18 mouse cellular contexts compared by ENCODE assay signal in the genomic region with DNA sequence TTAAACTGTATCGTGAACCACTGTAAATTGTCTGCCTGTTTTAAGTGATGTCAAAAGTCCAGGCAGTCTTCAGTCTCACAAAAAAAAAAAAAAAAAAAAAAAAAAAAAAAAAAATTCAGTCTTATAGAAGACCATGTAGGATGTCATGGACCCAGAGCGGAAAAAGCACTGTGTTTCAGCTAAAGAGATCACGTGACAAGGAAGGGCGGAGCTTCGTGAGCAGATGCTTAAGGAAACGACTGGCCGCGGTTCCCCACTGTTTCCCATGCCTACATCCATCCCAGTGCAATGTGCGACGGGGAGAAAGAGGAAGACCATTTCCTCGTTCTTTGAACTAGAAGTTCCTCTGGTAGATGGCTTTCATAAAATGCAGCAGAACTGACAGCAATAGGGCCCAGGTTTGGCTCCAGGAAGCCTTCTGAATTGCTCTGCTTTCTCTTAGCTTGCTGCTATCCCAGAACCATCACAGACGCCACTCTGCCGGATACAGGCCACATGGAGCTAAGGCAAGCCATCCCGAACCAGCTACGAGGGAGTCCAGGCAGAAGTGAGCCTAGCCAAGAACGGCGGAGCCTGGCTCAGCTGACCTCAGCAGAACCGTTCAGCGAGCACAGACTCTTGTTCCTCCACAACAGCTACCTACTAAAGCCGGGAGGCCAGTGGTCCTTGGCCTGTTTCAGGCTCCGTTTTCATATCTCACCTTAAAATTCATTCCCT.
A peak's percentile ranks its signal among the peaks of the same experiment; 100 is the strongest.
DNase-seq lines count a peak whose midpoint lies in the region; ATAC-seq and TF ChIP-seq lines count a peak whose summit lies in the region.
"Had no signal": no experiment of that assay in that cellular context is flagged by ENCODE, and none has a peak within 500 bp of the region (broad histone marks: within the 10 kb centered on the region; RNA-seq: fewer than 3 reads in every experiment).

No protein-coding gene starts in this region.

- H3K4me3 ChIP-seq in lung, postnatal 0 days (ENCODE audit: low read depth, low read length), result no peak overlapping the region
- no peak overlapping the region for H3K4me3 ChIP-seq in liver, embryonic 12.5 days
- no peak overlapping the region for H3K4me3 ChIP-seq in midbrain, postnatal 0 days (ENCODE audit: low read depth, low read length)
- H3K4me3 ChIP-seq: embryonic facial prominence, embryonic 13.5 days; forebrain, embryonic 13.5 days; hindbrain, embryonic 15.5 days; kidney, embryonic 15.5 days; limb, embryonic 13.5 days; midbrain, embryonic 12.5 days; neural tube, embryonic 13.5 days had no signal

- DNase-seq in lung, postnatal 0 days (ENCODE audit: low spot score), result peak; percentile 37
- no peak for DNase-seq in lung, postnatal 4 days
- peak; percentile 79 for DNase-seq in R1 (ENCODE audit: low read depth, low spot score)
- peak; percentile 5 for DNase-seq in thymus, postnatal 25 days
- no peak for DNase-seq in midbrain, postnatal 0 days (ENCODE audit: low spot score)
- no peak for DNase-seq in right cerebral cortex, postnatal 25 days
- DNase-seq: gastrocnemius, postnatal 10 days; right cerebral cortex, postnatal 14 days had no signal

- H3K27ac ChIP-seq in lung, postnatal 0 days (ENCODE audit: low read length), result no peak overlapping the region
- H3K27ac ChIP-seq in liver, embryonic 12.5 days, result no peak overlapping the region
- H3K27ac ChIP-seq in midbrain, postnatal 0 days (ENCODE audit: low read depth, low read length), result no peak overlapping the region
- H3K27ac ChIP-seq: embryonic facial prominence, embryonic 13.5 days; forebrain, embryonic 13.5 days; hindbrain, embryonic 15.5 days; kidney, embryonic 15.5 days; limb, embryonic 13.5 days; midbrain, embryonic 12.5 days; neural tube, embryonic 13.5 days; stomach, postnatal 0 days had no signal

- ATAC-seq in lung, postnatal 0 days, result no peak
- ATAC-seq in liver, embryonic 12.5 days, result 0 out of 2 replicates have a peak, but pooled peaks have one; percentile 46
- no peak for ATAC-seq in midbrain, postnatal 0 days (ENCODE audit: low FRiP score)
- ATAC-seq: activated CD4-positive, CD25-positive, alpha-beta regulatory T cell, adult 4 months; forebrain, embryonic 13.5 days had no signal

- no peak overlapping the region for H3K9ac ChIP-seq in lung, postnatal 0 days (replicated peaks; ENCODE audit: low read depth)
- H3K9ac ChIP-seq in liver, embryonic 12.5 days, result no peak overlapping the region
- no peak overlapping the region for H3K9ac ChIP-seq in midbrain, postnatal 0 days (replicated peaks; ENCODE audit: low read length, poor library complexity, severe bottlenecking)
- H3K9ac ChIP-seq: embryonic facial prominence, embryonic 13.5 days; forebrain, embryonic 13.5 days; hindbrain, embryonic 15.5 days; kidney, embryonic 15.5 days; limb, embryonic 13.5 days; midbrain, embryonic 12.5 days; neural tube, embryonic 13.5 days had no signal

- 79% methylated on average over 21 of the region's 21 CpGs for WGBS in lung, postnatal 0 days
- WGBS in liver, embryonic 12.5 days (ENCODE audit: insufficient replicate concordance), result 60% methylated on average over 21 of the region's 21 CpGs
- WGBS in midbrain, postnatal 0 days, result 86% methylated on average over 21 of the region's 21 CpGs

- H3K36me3 ChIP-seq in lung, postnatal 0 days (ENCODE audit: insufficient read depth, low read length), result no peaks in the 10 kb centered on the region
- H3K36me3 ChIP-seq in liver, embryonic 12.5 days, result no peaks in the 10 kb centered on the region
- no peaks in the 10 kb centered on the region for H3K36me3 ChIP-seq in midbrain, postnatal 0 days (ENCODE audit: insufficient read depth, low read length)
- H3K36me3 ChIP-seq: embryonic facial prominence, embryonic 13.5 days; hindbrain, embryonic 15.5 days; kidney, embryonic 15.5 days; limb, embryonic 13.5 days; midbrain, embryonic 12.5 days; neural tube, embryonic 13.5 days had no signal

- no peak for TF ChIP-seq CTCF in lung, postnatal 0 days (IDR thresholded peaks at IDR 0.05)
- TF ChIP-seq CTCF in midbrain, postnatal 0 days (IDR thresholded peaks at IDR 0.05), result no peak

- no peak overlapping the region for H3K4me2 ChIP-seq in lung, postnatal 0 days (replicated peaks; ENCODE audit: low read depth, low read length)
- peak overlapping the region; percentile 21 for H3K4me2 ChIP-seq in liver, embryonic 12.5 days
- no peak overlapping the region for H3K4me2 ChIP-seq in midbrain, postnatal 0 days (ENCODE audit: low read depth, low read length, poor library complexity, severe bottlenecking)
- H3K4me2 ChIP-seq: embryonic facial prominence, embryonic 13.5 days; forebrain, embryonic 13.5 days; hindbrain, embryonic 15.5 days; kidney, embryonic 15.5 days; limb, embryonic 13.5 days; midbrain, embryonic 12.5 days; neural tube, embryonic 13.5 days had no signal

- H3K27me3 ChIP-seq in lung, postnatal 0 days (replicated peaks; ENCODE audit: insufficient read depth, low read length), result no peaks in the 10 kb centered on the region
- H3K27me3 ChIP-seq in liver, embryonic 12.5 days (replicated peaks), result no peaks in the 10 kb centered on the region
- H3K27me3 ChIP-seq in midbrain, postnatal 0 days (ENCODE audit: insufficient read depth, low read length), result no peaks in the 10 kb centered on the region
- H3K27me3 ChIP-seq: embryonic facial prominence, embryonic 13.5 days; forebrain, embryonic 13.5 days; hindbrain, embryonic 15.5 days; kidney, embryonic 15.5 days; limb, embryonic 13.5 days; midbrain, embryonic 12.5 days; neural tube, embryonic 13.5 days had no signal

- H3K4me1 ChIP-seq in lung, postnatal 0 days (ENCODE audit: insufficient read depth, low read depth, low read length), result no peaks in the 10 kb centered on the region
- no peaks in the 10 kb centered on the region for H3K4me1 ChIP-seq in liver, embryonic 12.5 days
- H3K4me1 ChIP-seq in midbrain, postnatal 0 days (ENCODE audit: insufficient read depth, low read length), result no peaks in the 10 kb centered on the region
- H3K4me1 ChIP-seq: embryonic facial prominence, embryonic 13.5 days; forebrain, embryonic 13.5 days; hindbrain, embryonic 15.5 days; kidney, embryonic 15.5 days; limb, embryonic 13.5 days; midbrain, embryonic 12.5 days; neural tube, embryonic 13.5 days had no signal

- TF ChIP-seq EP300 in lung, postnatal 0 days (IDR thresholded peaks at IDR 0.05), result no peak

- no peaks in the 10 kb centered on the region for H3K9me3 ChIP-seq in lung, postnatal 0 days (ENCODE audit: low read length)
- H3K9me3 ChIP-seq in liver, embryonic 12.5 days (replicated peaks), result peaks cover 5% of the 10 kb centered on the region
- no peaks in the 10 kb centered on the region for H3K9me3 ChIP-seq in midbrain, postnatal 0 days (ENCODE audit: low read length)
- H3K9me3 ChIP-seq: embryonic facial prominence, embryonic 13.5 days; forebrain, embryonic 13.5 days; hindbrain, embryonic 15.5 days; kidney, embryonic 15.5 days; limb, embryonic 13.5 days; midbrain, embryonic 12.5 days; neural tube, embryonic 13.5 days had no signal

Comparison
In these comparisons a context has a peak if more than half of its experiments do, and no peak if none do; other contexts are left out.
1. DNase-seq: peak in lung, postnatal 0 days (single experiment), R1 (single experiment) and thymus, postnatal 25 days (single experiment); none in lung, postnatal 4 days (0 of 2), midbrain, postnatal 0 days (single experiment) and right cerebral cortex, postnatal 25 days (single experiment).